Mouse (Mus musculus): ENCODE data around the gene Cep85l. TPM values are rescaled to one million over a fixed set of nuclear protein-coding genes. Genes with fewer than 3 reads are reported as not detected.

The Cep85l gene
- 3.3 TPM for polyA plus RNA-seq (2021)

DNA sequence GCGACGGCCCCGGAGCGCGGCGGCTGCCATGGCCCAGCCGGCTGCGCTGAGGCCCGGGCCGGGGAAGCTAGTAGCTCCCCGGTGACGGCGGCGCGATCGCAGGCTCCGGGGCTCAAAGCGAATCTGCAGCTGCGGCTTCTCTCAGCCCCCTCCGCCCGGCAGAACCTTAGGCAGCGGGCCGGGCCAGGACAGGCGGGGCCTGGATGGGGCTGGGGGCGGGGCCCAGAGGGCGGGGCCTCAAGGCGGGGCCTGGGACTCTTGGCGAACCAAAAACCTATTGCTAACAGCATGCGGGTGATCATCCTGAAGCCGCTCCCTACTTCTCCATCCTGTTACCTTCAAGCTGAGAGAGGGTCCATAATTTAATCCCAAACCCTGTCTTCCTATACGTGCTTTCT, at the start of gene Cep85l:
Gene Cep85l (minus strand): TSS at position 239 of the 398 bp plus-strand sequence.
- in situ Hi-C loops (cut with MboI; ENCODE audit: low pct_unique_long_range_greater_than_20kb): no loop called here
- no peaks in the 10 kb centered on the region for H3K27me3 ChIP-seq
- no peak for TF ChIP-seq CTCF (IDR thresholded peaks at IDR 0.05)
- DNase-seq (ENCODE audit: low read depth, low spot score) (peak; percentile 38), ATAC-seq (peak; percentile 99)
- ChIA-PET POLR2A (no interaction called here), CTCF (interaction anchor here (1.1 to 1.7 kb wide), 4 partner anchors 15 to 137 kb away, joined by 3 to 5 read pairs (median 3); no protein-coding TSS in a partner anchor)

DNA sequence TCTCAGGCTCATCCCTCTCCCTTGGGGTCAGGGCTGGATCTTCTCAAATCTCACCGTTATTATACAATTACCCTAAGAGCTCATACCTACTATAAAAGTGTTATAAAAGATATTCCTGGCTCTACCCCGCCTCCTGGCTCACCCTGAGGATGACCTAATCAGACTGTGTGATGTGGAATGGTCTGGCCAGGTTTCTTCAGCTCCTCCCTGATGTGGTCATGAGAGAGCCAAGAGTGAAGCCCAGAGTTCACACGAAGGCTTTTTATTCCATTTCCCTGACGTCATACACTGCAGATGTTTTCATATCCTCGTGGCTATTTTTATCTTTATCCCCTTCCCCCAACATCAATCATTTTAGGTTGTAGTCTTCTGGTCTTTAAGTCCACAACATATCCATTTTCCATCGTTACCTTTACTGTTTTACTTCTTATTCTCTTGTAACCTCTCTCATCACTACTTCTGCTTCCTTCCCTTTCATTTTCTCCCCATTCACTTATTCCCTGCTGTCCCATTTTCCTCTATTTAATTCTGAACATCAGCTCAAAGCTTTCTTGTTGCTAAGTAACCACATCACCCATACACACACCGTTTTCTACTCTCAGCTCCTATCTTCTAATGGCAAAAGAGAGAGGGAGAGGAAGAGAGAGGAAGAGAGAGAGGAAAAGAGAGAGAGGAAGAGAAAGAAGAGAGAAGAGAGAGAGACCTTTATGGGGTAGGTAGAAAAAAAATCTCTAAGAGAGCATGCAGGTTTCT, 49.1 kb upstream of the Cep85l start:
- no peak for TF ChIP-seq CTCF (IDR thresholded peaks at IDR 0.05)
- no peaks in the 10 kb centered on the region for H3K27me3 ChIP-seq
- in situ Hi-C loops (cut with MboI; ENCODE audit: low pct_unique_long_range_greater_than_20kb): no loop called here
- POLR2A ChIA-PET: interaction anchor here (1.2 kb wide), 1 partner anchor 38 kb away, joined by 3 read pairs; no protein-coding TSS in a partner anchor
- ATAC-seq (no peak), DNase-seq (ENCODE audit: low read depth, low spot score) (no peak)
- CTCF ChIA-PET: interaction anchor here (0.7 to 1.2 kb wide), 2 partner anchors 9 to 17 kb away, joined by 3 read pairs; no protein-coding TSS in a partner anchor

DNA sequence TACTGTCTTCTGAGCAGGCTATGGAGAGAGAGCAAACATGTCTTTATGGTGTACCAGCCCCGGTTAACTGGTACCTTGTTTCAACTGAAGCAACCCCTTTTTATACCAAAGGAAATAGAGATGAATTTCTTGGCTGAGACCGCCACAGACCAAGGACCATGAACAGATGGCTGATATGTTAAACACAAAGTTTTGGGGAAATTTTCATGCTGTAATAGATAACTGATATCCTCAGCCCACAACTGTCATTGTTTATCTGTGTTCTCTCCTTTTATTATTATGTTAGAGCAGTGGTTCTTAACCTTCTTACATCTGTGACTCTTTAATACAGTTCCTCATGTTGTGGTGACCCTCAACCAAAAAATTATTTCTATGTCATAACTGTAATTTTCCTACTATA, 46.8 kb upstream of the Cep85l start:
- TF ChIP-seq CTCF (IDR thresholded peaks at IDR 0.05): no peak
- in situ Hi-C loops (cut with MboI; ENCODE audit: low pct_unique_long_range_greater_than_20kb): no loop called here
- DNase-seq (ENCODE audit: low read depth, low spot score): no peak
- ChIA-PET POLR2A (no interaction called here), CTCF (interaction anchor here (1.4 kb wide), 1 partner anchor 11 kb away, joined by 3 read pairs; no protein-coding TSS in a partner anchor)
- no peak for ATAC-seq
- no peaks in the 10 kb centered on the region for H3K27me3 ChIP-seq

DNA sequence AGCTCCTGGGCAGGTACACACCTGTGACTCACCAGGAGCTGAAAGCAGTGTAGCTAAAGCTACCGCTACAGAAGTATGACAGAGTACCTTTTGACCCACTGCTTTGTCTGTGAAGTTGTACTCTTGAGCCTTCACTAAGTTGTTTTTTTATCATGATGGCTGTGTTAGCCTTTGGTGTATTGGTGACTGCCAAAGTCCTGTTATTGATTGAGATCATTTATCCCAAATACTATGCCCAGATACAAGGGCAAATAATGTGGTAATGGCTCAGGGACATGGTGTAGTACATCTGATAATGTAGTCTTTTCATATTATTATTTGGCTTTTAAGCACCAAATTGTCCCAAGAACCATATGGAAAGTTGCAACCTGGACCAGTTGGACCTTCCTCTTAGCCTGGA, 43.3 kb upstream of the Cep85l start:
- DNase-seq (ENCODE audit: low read depth, low spot score) (no peak), ATAC-seq (no peak)
- CTCF ChIA-PET: interaction anchor here (1.4 kb wide), 1 partner anchor 46 kb away, joined by 3 read pairs; no protein-coding TSS in a partner anchor
- POLR2A ChIA-PET: no interaction called here
- no peak for TF ChIP-seq CTCF (IDR thresholded peaks at IDR 0.05)
- H3K27me3 ChIP-seq: no peaks in the 10 kb centered on the region
- in situ Hi-C loops (cut with MboI; ENCODE audit: low pct_unique_long_range_greater_than_20kb): no loop called here

DNA sequence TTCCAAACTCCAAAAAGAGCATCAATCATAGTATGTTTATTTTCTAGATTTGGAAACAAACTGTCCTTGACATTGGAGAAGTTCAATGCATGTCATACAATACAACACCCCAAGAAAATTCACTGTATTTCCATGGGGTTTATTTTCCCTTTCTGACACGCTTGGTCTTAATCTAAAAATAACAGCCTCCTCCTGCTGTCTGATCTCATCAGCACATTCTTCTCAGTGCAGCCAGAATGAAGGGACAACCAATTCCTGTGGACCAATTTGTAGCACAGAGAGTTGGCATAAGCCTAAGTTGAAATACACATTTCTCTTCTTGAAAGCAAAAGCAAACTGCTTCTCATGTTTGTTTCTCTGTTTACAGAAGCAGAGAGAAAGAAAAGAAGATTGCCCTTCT, 42.5 kb upstream of the Cep85l start:
- in situ Hi-C loops (cut with MboI; ENCODE audit: low pct_unique_long_range_greater_than_20kb): no loop called here
- ChIA-PET CTCF (interaction anchor here (0.9 to 1.4 kb wide), 2 partner anchors 45 to 87 kb away, joined by 3 read pairs; no protein-coding TSS in a partner anchor), POLR2A (interaction anchor here (0.6 kb wide), 1 partner anchor 42 kb away, joined by 4 read pairs; no protein-coding TSS in a partner anchor)
- TF ChIP-seq CTCF (IDR thresholded peaks at IDR 0.05): no peak
- H3K27me3 ChIP-seq: no peaks in the 10 kb centered on the region
- DNase-seq (ENCODE audit: low read depth, low spot score) (no peak), ATAC-seq (no peak)

DNA sequence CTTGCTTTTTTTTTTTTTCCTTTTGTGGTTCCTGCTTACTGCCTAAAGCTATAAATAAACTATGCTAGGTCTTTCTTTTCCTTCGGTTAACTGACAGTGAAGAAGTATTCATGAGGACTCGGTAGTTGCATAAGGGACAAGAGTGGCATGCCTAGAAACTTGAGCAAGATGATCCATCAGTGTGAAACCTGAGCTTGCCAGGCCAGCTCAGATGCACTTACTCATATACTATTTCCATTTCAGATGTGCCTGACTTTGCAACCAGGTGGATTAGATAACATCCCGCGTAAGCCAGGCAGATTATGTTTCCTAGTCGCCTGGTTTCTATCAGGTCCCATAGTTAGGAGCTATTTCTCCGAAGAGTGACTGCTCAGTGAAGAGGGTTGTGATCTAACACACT, 41.9 kb upstream of the Cep85l start:
- ChIA-PET CTCF (interaction anchor here (0.9 to 1.8 kb wide), 5 partner anchors 10 to 88 kb away, joined by 3 to 5 read pairs (median 3); no protein-coding TSS in a partner anchor), POLR2A (no interaction called here)

DNA sequence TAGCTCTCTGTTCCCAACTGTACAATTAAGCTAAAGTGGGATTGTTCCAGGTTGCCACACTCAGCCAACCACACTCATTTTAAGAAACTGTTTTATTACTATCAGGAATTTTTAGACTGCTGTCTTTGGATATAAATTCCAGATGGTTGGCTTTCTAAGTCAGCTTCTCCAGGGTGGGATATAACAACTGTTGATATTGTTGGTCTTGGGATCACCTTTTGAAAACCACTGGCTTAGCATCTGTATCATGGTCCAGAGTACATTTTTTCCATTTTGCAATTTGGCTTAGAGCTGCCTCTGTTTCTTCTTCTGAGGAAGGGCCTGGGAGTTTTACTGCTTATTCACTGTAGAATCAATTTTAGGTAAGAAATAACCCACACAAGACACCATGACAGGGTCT, 40.3 kb upstream of the Cep85l start:
- H3K27me3 ChIP-seq: no peaks in the 10 kb centered on the region
- ATAC-seq (no peak), DNase-seq (ENCODE audit: low read depth, low spot score) (no peak)
- ChIA-PET CTCF (interaction anchor here (0.7 to 1.8 kb wide), 5 partner anchors 11 to 60 kb away, joined by 3 to 5 read pairs (median 3); no protein-coding TSS in a partner anchor), POLR2A (interaction anchor here (0.6 kb wide), 1 partner anchor 39 kb away, joined by 3 read pairs; no protein-coding TSS in a partner anchor)
- no peak for TF ChIP-seq CTCF (IDR thresholded peaks at IDR 0.05)
- in situ Hi-C loops (cut with MboI; ENCODE audit: low pct_unique_long_range_greater_than_20kb): no loop called here

More for the DNA sequence above, 41.9 kb upstream of the Cep85l start:
- DNase-seq (ENCODE audit: low read depth, low spot score): no peak
- no peak for ATAC-seq
- no peaks in the 10 kb centered on the region for H3K27me3 ChIP-seq
- no peak for TF ChIP-seq CTCF (IDR thresholded peaks at IDR 0.05)
- in situ Hi-C loops (cut with MboI; ENCODE audit: low pct_unique_long_range_greater_than_20kb): no loop called here

DNA sequence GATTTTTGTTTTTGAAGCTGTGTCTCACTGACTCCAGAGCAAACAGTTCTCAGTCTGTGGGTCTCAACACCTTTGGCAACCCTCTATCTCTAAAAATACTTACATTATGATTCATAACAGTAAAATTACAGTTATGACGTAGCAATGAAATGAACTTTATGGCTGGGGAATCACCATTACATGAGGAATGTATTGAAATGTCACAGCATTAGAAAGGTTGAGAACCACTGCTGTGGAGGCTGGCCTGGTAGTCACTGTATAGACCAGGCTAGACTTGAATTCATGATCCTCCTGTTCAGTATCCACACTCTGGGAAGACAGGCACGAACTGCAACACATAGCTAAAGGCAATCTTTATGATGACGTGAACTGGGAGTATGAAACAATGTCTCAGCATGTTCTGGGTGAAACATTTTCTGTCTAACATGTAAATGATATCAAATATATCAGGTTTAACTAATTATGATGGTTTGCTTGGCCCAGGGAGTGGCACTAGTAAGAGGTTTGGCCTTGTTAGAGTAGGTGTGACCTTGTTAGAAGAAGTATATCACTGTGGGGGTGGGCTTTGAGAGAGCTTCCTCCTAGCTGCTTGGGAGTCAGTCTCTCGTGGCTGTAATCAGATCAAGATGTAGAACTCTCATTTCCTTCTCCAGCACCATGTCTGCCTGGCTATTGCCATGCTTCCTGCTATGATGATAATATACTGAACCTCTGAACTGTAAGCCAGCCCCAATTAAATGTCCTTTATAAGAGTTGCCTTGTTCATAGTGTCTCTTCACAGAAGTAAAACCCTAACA, 39.6 kb upstream of the Cep85l start:
- ChIA-PET CTCF (interaction anchor here (0.7 to 0.9 kb wide), 2 partner anchors 12 to 59 kb away, joined by 3 read pairs; no protein-coding TSS in a partner anchor), POLR2A (interaction anchor here (0.6 kb wide), 1 partner anchor 40 kb away, joined by 3 read pairs; no protein-coding TSS in a partner anchor)
- in situ Hi-C loops (cut with MboI; ENCODE audit: low pct_unique_long_range_greater_than_20kb): no loop called here
- no peaks in the 10 kb centered on the region for H3K27me3 ChIP-seq
- ATAC-seq: no peak
- DNase-seq (ENCODE audit: low read depth, low spot score): no peak
- no peak for TF ChIP-seq CTCF (IDR thresholded peaks at IDR 0.05)

DNA sequence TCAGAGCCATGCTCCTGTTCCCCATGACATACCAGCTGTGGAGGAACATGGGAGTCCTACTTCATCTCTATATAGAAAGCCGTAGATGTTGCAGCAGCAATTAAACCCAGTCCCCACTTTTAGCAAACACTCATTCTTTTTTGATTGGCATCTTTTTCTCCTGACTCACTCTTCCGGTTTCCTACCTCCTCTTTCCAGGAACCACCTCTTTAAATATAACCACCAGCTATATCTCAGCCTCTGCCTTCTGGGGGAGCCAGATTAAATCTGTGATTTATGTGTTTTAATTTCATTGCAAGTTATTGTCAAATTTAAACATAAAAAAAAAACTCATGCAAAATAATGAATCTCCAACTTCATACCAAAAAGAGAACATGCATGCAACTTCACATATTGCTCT, 37.3 kb upstream of the Cep85l start:
- no peak for ATAC-seq
- H3K27me3 ChIP-seq: no peaks in the 10 kb centered on the region
- TF ChIP-seq CTCF (IDR thresholded peaks at IDR 0.05): no peak
- ChIA-PET CTCF (no interaction called here), POLR2A (no interaction called here)
- in situ Hi-C loops (cut with MboI; ENCODE audit: low pct_unique_long_range_greater_than_20kb): no loop called here
- DNase-seq (ENCODE audit: low read depth, low spot score): no peak

DNA sequence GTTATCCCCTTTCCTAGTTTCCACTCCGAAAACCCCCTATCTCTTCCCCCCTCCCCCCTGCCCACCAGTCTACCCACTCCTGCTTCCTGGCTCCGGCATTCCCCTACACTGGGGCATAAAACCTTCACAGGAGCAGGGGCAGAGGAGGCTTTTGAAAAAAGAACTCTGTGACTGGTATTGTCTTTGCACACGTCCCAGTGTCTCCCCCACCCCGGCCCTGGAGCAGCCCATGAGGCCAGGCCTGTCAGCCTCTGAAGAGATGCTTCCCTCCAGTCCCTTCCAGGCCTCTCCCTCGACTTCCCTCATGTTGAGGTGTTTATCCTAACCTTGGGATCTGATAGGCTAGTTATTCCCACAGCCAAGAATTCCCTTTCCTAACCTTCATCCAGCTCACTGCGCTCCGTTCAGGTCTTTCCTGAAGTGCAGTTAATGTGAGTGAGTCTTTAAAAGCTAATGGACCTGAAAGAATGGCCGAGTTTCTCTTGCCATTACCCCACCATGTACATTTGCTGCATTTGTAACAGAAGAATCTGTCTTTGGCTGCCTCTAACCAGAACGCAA, 36.5 kb upstream of the Cep85l start:
- ChIA-PET CTCF (no interaction called here), POLR2A (no interaction called here)
- DNase-seq (ENCODE audit: low read depth, low spot score): no peak
- no peaks in the 10 kb centered on the region for H3K27me3 ChIP-seq
- no peak for ATAC-seq
- TF ChIP-seq CTCF (IDR thresholded peaks at IDR 0.05): no peak
- in situ Hi-C loops (cut with MboI; ENCODE audit: low pct_unique_long_range_greater_than_20kb): no loop called here

All from Patski (cell line).